Mouse (Mus musculus): ENCODE measurements around the gene Pglyrp1.
"Not testable (repeated sequence)": the region's sequence is repeated elsewhere in the genome, so short reads cannot be mapped to it uniquely, and the experiment has no call there.

Gene Pglyrp1

GRCm38 (mm10) chr7:18871031-18871430 is at the start of gene Pglyrp1:
Gene Pglyrp1 (plus strand): TSS chr7:18871331.
- DNase-seq (ENCODE audit: low read depth): not testable (repeated sequence)

- DNase-seq (ENCODE audit: low read depth): no peak
Observed at GRCm38 (mm10) chr7:18821507-18821906, 49.6 kb upstream of the Pglyrp1 start, which contains the start of gene Psg17. Gene Psg17 (minus strand): TSS chr7:18821607.

- no peak for DNase-seq (ENCODE audit: low read depth)
Observed at GRCm38 (mm10) chr7:18827792-18828546, 43.2 kb upstream of the Pglyrp1 start.

- DNase-seq (ENCODE audit: low read depth): no peak
Observed at GRCm38 (mm10) chr7:18828592-18828991, 42.5 kb upstream of the Pglyrp1 start.

- DNase-seq (ENCODE audit: low read depth): no peak
Observed at GRCm38 (mm10) chr7:18829545-18829944, 41.6 kb upstream of the Pglyrp1 start.

GRCm38 (mm10) chr7:18832298-18832697 is 38.8 kb upstream of the Pglyrp1 start:
- DNase-seq (ENCODE audit: low read depth): no peak

- DNase-seq (ENCODE audit: low read depth): no peak
Observed at GRCm38 (mm10) chr7:18839865-18840264, 31.3 kb upstream of the Pglyrp1 start, which contains the start of gene Mill2. Gene Mill2 (plus strand): TSS chr7:18839966.

- DNase-seq (ENCODE audit: low read depth): no peak
Observed at GRCm38 (mm10) chr7:18840386-18841173, 30.6 kb upstream of the Pglyrp1 start.

- no peak for DNase-seq (ENCODE audit: low read depth)
Observed at GRCm38 (mm10) chr7:18841174-18841567, 30.0 kb upstream of the Pglyrp1 start.

- no peak for DNase-seq (ENCODE audit: low read depth)
Observed at GRCm38 (mm10) chr7:18844811-18845210, 26.3 kb upstream of the Pglyrp1 start.

- DNase-seq (ENCODE audit: low read depth): no peak
Observed at GRCm38 (mm10) chr7:18848395-18848794, 22.7 kb upstream of the Pglyrp1 start.

GRCm38 (mm10) chr7:18858310-18858916 is 12.7 kb upstream of the Pglyrp1 start:
- DNase-seq (ENCODE audit: low read depth): no peak

- DNase-seq (ENCODE audit: low read depth): no peak
Observed at GRCm38 (mm10) chr7:18862801-18863200, 8.3 kb upstream of the Pglyrp1 start.

- DNase-seq (ENCODE audit: low read depth): no peak
Observed at GRCm38 (mm10) chr7:18868491-18868890, 2.6 kb upstream of the Pglyrp1 start.

- no peak for DNase-seq (ENCODE audit: low read depth)
Observed at GRCm38 (mm10) chr7:18872014-18872802, 1.1 kb downstream of the Pglyrp1 start.

GRCm38 (mm10) chr7:18872816-18873215 is 1.7 kb downstream of the Pglyrp1 start:
- DNase-seq (ENCODE audit: low read depth): no peak

GRCm38 (mm10) chr7:18873253-18873652 is 2.1 kb downstream of the Pglyrp1 start:
- peak; percentile 71 for DNase-seq (ENCODE audit: low read depth)

- no peak for DNase-seq (ENCODE audit: low read depth)
Observed at GRCm38 (mm10) chr7:18875372-18875771, 4.2 kb downstream of the Pglyrp1 start.

- DNase-seq (ENCODE audit: low read depth): no peak
Observed at GRCm38 (mm10) chr7:18878691-18879090, 7.6 kb downstream of the Pglyrp1 start.

GRCm38 (mm10) chr7:18883991-18884744 is 13.0 kb downstream of the Pglyrp1 start:
- no peak for DNase-seq (ENCODE audit: low read depth)
